Mouse (Mus musculus): Measurements from ENCODE around the gene Slc16a3. TPM values are rescaled to one million over a fixed set of nuclear protein-coding genes. Genes with fewer than 3 reads are reported as not detected.
A peak's percentile ranks its signal among the peaks of the same experiment; 100 is the strongest.

Slc16a3 gene
- polyA plus RNA-seq, 1 experiment from 2014 or later: 164 TPM

GRCm38 (mm10) chr11:120962909-120963308, 14.6 kb downstream of the Slc16a3 start:
- Histone ChIP-seq H3K4me3 (ENCODE audit: low read length) (no peak overlapping the region), H3K36me3 (ENCODE audit: control insufficient read depth, insufficient read depth) (peaks cover 66% of the 10 kb centered on the region), H3K4me1 (ENCODE audit: control insufficient read depth, insufficient read depth, low read length) (peaks cover 48% of the 10 kb centered on the region)

GRCm38 (mm10) chr11:120964195-120965157, 16.2 kb downstream of the Slc16a3 start:
- Histone ChIP-seq H3K27ac (ENCODE audit: low read length) (peak overlapping the region; percentile 24), H3K27me3 (ENCODE audit: control insufficient read depth, insufficient read depth, low read length) (no peaks in the 10 kb centered on the region), H3K4me1 (ENCODE audit: control insufficient read depth, insufficient read depth, low read length) (peaks cover 32% of the 10 kb centered on the region), H3K36me3 (ENCODE audit: control insufficient read depth, insufficient read depth) (peaks cover 77% of the 10 kb centered on the region), H3K9ac (ENCODE audit: low read length) (no peak overlapping the region), H3K9me3 (replicated peaks; ENCODE audit: control insufficient read depth, low read length) (no peaks in the 10 kb centered on the region), H3K4me2 (ENCODE audit: low read depth, low read length) (no peak overlapping the region), H3K4me3 (ENCODE audit: low read length) (no peak overlapping the region)
- ATAC-seq (replicated peaks; ENCODE audit: extremely low read depth, insufficient read depth, low FRiP score): no peak
- WGBS: 62% methylated on average over 10 of the region's 10 CpGs

More at GRCm38 (mm10) chr11:120962909-120963308, 14.6 kb downstream of the Slc16a3 start:
- no peak overlapping the region for H3K4me2 ChIP-seq (ENCODE audit: low read depth, low read length)
- no peaks in the 10 kb centered on the region for H3K27me3 ChIP-seq (ENCODE audit: control insufficient read depth, insufficient read depth, low read length)
- no peak overlapping the region for H3K9ac ChIP-seq (ENCODE audit: low read length)
- WGBS: 81% methylated on average over 7 of the region's 7 CpGs
- no peaks in the 10 kb centered on the region for H3K9me3 ChIP-seq (replicated peaks; ENCODE audit: control insufficient read depth, low read length)
- ATAC-seq (replicated peaks; ENCODE audit: extremely low read depth, insufficient read depth, low FRiP score): no peak
- H3K27ac ChIP-seq (ENCODE audit: low read length): no peak overlapping the region

GRCm38 (mm10) chr11:120965587-120965986, 17.3 kb downstream of the Slc16a3 start:
- Histone ChIP-seq H3K27me3 (ENCODE audit: control insufficient read depth, insufficient read depth, low read length) (no peaks in the 10 kb centered on the region), H3K27ac (ENCODE audit: low read length) (no peak overlapping the region), H3K4me1 (ENCODE audit: control insufficient read depth, insufficient read depth, low read length) (peaks cover 26% of the 10 kb centered on the region), H3K9ac (ENCODE audit: low read length) (no peak overlapping the region), H3K4me2 (ENCODE audit: low read depth, low read length) (no peak overlapping the region), H3K36me3 (ENCODE audit: control insufficient read depth, insufficient read depth) (peaks cover 86% of the 10 kb centered on the region), H3K9me3 (replicated peaks; ENCODE audit: control insufficient read depth, low read length) (no peaks in the 10 kb centered on the region), H3K4me3 (ENCODE audit: low read length) (no peak overlapping the region)
- WGBS: 82% methylated on average over 4 of the region's 4 CpGs
- ATAC-seq (replicated peaks; ENCODE audit: extremely low read depth, insufficient read depth, low FRiP score): no peak

GRCm38 (mm10) chr11:120969742-120970141, 21.5 kb downstream of the Slc16a3 start:
- Histone ChIP-seq H3K9me3 (replicated peaks; ENCODE audit: control insufficient read depth, low read length) (no peaks in the 10 kb centered on the region), H3K36me3 (ENCODE audit: control insufficient read depth, insufficient read depth) (peaks cover 86% of the 10 kb centered on the region), H3K27me3 (ENCODE audit: control insufficient read depth, insufficient read depth, low read length) (no peaks in the 10 kb centered on the region), H3K4me1 (ENCODE audit: control insufficient read depth, insufficient read depth, low read length) (peaks cover 9% of the 10 kb centered on the region), H3K27ac (ENCODE audit: low read length) (no peak overlapping the region), H3K4me3 (ENCODE audit: low read length) (no peak overlapping the region), H3K9ac (ENCODE audit: low read length) (no peak overlapping the region), H3K4me2 (ENCODE audit: low read depth, low read length) (no peak overlapping the region)
- ATAC-seq (replicated peaks; ENCODE audit: extremely low read depth, insufficient read depth, low FRiP score): no peak
- WGBS: 93% methylated on average over 5 of the region's 5 CpGs

- no peak for ATAC-seq (replicated peaks; ENCODE audit: extremely low read depth, insufficient read depth, low FRiP score)
- Histone ChIP-seq H3K4me1 (ENCODE audit: control insufficient read depth, insufficient read depth, low read length) (peaks cover 2% of the 10 kb centered on the region; the same call in 1 of the 2 replicates), H3K9ac (ENCODE audit: low read length) (no peak overlapping the region), H3K27me3 (ENCODE audit: control insufficient read depth, insufficient read depth, low read length) (no peaks in the 10 kb centered on the region), H3K36me3 (ENCODE audit: control insufficient read depth, insufficient read depth) (peaks cover 72% of the 10 kb centered on the region), H3K4me2 (ENCODE audit: low read depth, low read length) (no peak overlapping the region), H3K27ac (ENCODE audit: low read length) (no peak overlapping the region), H3K9me3 (replicated peaks; ENCODE audit: control insufficient read depth, low read length) (no peaks in the 10 kb centered on the region), H3K4me3 (ENCODE audit: low read length) (no peak overlapping the region)
- WGBS: 94% methylated on average over 5 of the region's 5 CpGs
These were observed 23.0 kb downstream of the Slc16a3 start for GRCm38 (mm10) chr11:120971237-120971636.

- 64% methylated on average over 6 of the region's 6 CpGs for WGBS
- H3K9ac ChIP-seq (ENCODE audit: low read length): no peak overlapping the region
- no peak overlapping the region for H3K27ac ChIP-seq (ENCODE audit: low read length)
- ATAC-seq (replicated peaks; ENCODE audit: extremely low read depth, insufficient read depth, low FRiP score): no peak
- H3K4me1 ChIP-seq (ENCODE audit: control insufficient read depth, insufficient read depth, low read length): no peaks in the 10 kb centered on the region
- H3K36me3 ChIP-seq (ENCODE audit: control insufficient read depth, insufficient read depth): peaks cover 60% of the 10 kb centered on the region
- no peaks in the 10 kb centered on the region for H3K9me3 ChIP-seq (replicated peaks; ENCODE audit: control insufficient read depth, low read length)
- no peaks in the 10 kb centered on the region for H3K27me3 ChIP-seq (ENCODE audit: control insufficient read depth, insufficient read depth, low read length)
- H3K4me3 ChIP-seq (ENCODE audit: low read length): no peak overlapping the region
- no peak overlapping the region for H3K4me2 ChIP-seq (ENCODE audit: low read depth, low read length)
These were observed 25.0 kb downstream of the Slc16a3 start for GRCm38 (mm10) chr11:120973318-120973717.

- ATAC-seq (replicated peaks; ENCODE audit: extremely low read depth, insufficient read depth, low FRiP score): no peak
- no peaks in the 10 kb centered on the region for H3K9me3 ChIP-seq (replicated peaks; ENCODE audit: control insufficient read depth, low read length)
- no peak overlapping the region for H3K4me2 ChIP-seq (ENCODE audit: low read depth, low read length)
- peaks cover 20% of the 10 kb centered on the region for H3K36me3 ChIP-seq (ENCODE audit: control insufficient read depth, insufficient read depth)
- no peaks in the 10 kb centered on the region for H3K27me3 ChIP-seq (ENCODE audit: control insufficient read depth, insufficient read depth, low read length)
- H3K9ac ChIP-seq (ENCODE audit: low read length): no peak overlapping the region
- H3K4me1 ChIP-seq (ENCODE audit: control insufficient read depth, insufficient read depth, low read length): peaks cover 13% of the 10 kb centered on the region
- no peak overlapping the region for H3K27ac ChIP-seq (ENCODE audit: low read length)
- 66% methylated on average over 8 of the region's 8 CpGs for WGBS
- H3K4me3 ChIP-seq (ENCODE audit: low read length): no peak overlapping the region
These were observed 31.6 kb downstream of the Slc16a3 start for GRCm38 (mm10) chr11:120979711-120980426.

GRCm38 (mm10) chr11:120980427-120981035, 32.3 kb downstream of the Slc16a3 start:
- Histone ChIP-seq H3K9me3 (replicated peaks; ENCODE audit: control insufficient read depth, low read length) (no peaks in the 10 kb centered on the region), H3K4me1 (ENCODE audit: control insufficient read depth, insufficient read depth, low read length) (peaks cover 17% of the 10 kb centered on the region), H3K27ac (ENCODE audit: low read length) (0 out of 2 replicates have a peak overlapping the region, but pooled peaks have one; percentile 0), H3K4me2 (ENCODE audit: low read depth, low read length) (no peak overlapping the region), H3K36me3 (ENCODE audit: control insufficient read depth, insufficient read depth) (peaks cover 20% of the 10 kb centered on the region), H3K27me3 (ENCODE audit: control insufficient read depth, insufficient read depth, low read length) (no peaks in the 10 kb centered on the region), H3K4me3 (ENCODE audit: low read length) (no peak overlapping the region), H3K9ac (ENCODE audit: low read length) (no peak overlapping the region)
- 36% methylated on average over 9 of the region's 9 CpGs for WGBS
- peak; percentile 46; the same call in 1 of the 2 replicates for ATAC-seq (replicated peaks; ENCODE audit: extremely low read depth, insufficient read depth, low FRiP score)
